Mouse (Mus musculus) adrenal gland, postnatal 4 days (tissue): ENCODE results near the gene Gm11060. TPM values are rescaled to one million over a fixed set of nuclear protein-coding genes. Genes with fewer than 3 reads are reported as not detected.

Experiments used
- DNase-seq, 2 experiments: peaks; one replicate each; pipeline ENCODE4 v3.0.0; 2021 to 2022; ENCODE audit warnings: low spot score in 2 of 2, mixed read lengths in 2 of 2
- total RNA-seq, 2 experiments: library from RNA; stranded (reverse); gene quantifications; 2 replicates each; pipeline ENCODE4 v1.2.3; 2021

Gene Gm11060
- total RNA-seq, 2 experiments from 2014 or later: not detected

DNA sequence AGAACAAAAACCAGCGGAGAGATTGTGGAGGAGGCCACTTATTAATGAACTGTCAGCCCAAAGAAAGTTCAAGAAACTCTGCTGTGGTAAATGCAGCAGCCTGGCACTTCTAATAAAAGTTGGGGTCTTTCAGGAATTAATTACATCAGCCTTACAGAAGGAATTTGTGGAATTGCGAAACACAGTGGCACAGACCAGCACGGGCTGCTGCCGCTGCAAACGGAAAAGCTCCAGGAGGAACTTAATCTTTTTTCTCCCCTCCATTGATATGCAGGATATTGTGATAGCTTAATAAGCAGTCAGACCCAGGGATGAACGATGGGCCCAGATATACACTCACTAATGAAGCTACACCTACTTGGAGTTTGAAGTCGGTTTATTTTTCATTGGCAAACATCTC lies 49.6 kb downstream of the Gm11060 start:
- DNase-seq: no peak

Other genes with a start within 250 kb of the Gm11060 start
- gene Prrg4, start 242.1 kb upstream of the Gm11060 start, total RNA-seq: 1 to 10 TPM; 4.2 to 5.5 TPM
- gene Ccdc73, start 224.2 kb upstream of the Gm11060 start, total RNA-seq: 1 to 10 TPM; 3.9 to 5.2 TPM
- 100 to 1,000 TPM; 193 to 197 TPM for gene Eif3m, start 74.9 kb upstream of the Gm11060 start, total RNA-seq
- 10 to 100 TPM; 11.1 to 33.6 TPM for gene Wt1, start 34.5 kb downstream of the Gm11060 start, total RNA-seq
- gene Them7, start 132.3 kb downstream of the Gm11060 start, total RNA-seq: 1 to 10 TPM; 1.3 to 1.6 TPM